Mouse (Mus musculus) urinary bladder, adult 2 months (tissue): ENCODE measurements around the gene Gpr135. TPM values are rescaled to one million over a fixed set of nuclear protein-coding genes. Genes with fewer than 3 reads are reported as not detected.
"Not testable (repeated sequence)": the region's sequence is repeated elsewhere in the genome, so short reads cannot be mapped to it uniquely, and the experiment has no call there.

Experiments
- DNase-seq: peaks from one replicate; pipeline ENCODE4 v3.0.0; 2022; ENCODE audit warnings: low spot score
- polyA plus RNA-seq: library from polyadenylated mRNA; depleted of rRNA; stranded (reverse); fragments of >200 nt; gene quantifications from 2 replicates; pipeline ENCODE4 v1.2.3, GENCODE M21; 2012; rRNA removed

Gpr135 gene
- polyA plus RNA-seq, 1 experiment = 3.4 TPM

- no peak for DNase-seq
Observed at GRCm38 (mm10) chr12:72052571-72052970, 18.4 kb downstream of the Gpr135 start.

GRCm38 (mm10) chr12:72050821-72051220 lies 20.1 kb downstream of the Gpr135 start:
- DNase-seq = no peak

- not testable (repeated sequence) for DNase-seq
Observed at GRCm38 (mm10) chr12:72050156-72050555, 20.8 kb downstream of the Gpr135 start.

- no peak for DNase-seq
Observed at GRCm38 (mm10) chr12:72047513-72047912, 23.4 kb downstream of the Gpr135 start.

GRCm38 (mm10) chr12:72041238-72041637 lies 29.7 kb downstream of the Gpr135 start:
- DNase-seq = no peak

GRCm38 (mm10) chr12:72039501-72039900 lies 31.4 kb downstream of the Gpr135 start:
- no peak for DNase-seq

GRCm38 (mm10) chr12:72038866-72039265 lies 32.1 kb downstream of the Gpr135 start:
- no peak for DNase-seq

GRCm38 (mm10) chr12:72037049-72037448 lies 33.9 kb downstream of the Gpr135 start:
- DNase-seq = no peak

- no peak for DNase-seq
Observed at GRCm38 (mm10) chr12:72036097-72036661, 34.7 kb downstream of the Gpr135 start.

- no peak for DNase-seq
Observed at GRCm38 (mm10) chr12:72031794-72032193, 39.1 kb downstream of the Gpr135 start.

GRCm38 (mm10) chr12:72031171-72031570 lies 39.8 kb downstream of the Gpr135 start:
- DNase-seq = no peak

- no peak for DNase-seq
Observed at GRCm38 (mm10) chr12:72025275-72025795, 45.6 kb downstream of the Gpr135 start.

GRCm38 (mm10) chr12:72023572-72023971 lies 47.4 kb downstream of the Gpr135 start:
- no peak for DNase-seq

- no peak for DNase-seq
Observed at GRCm38 (mm10) chr12:72022790-72023189, 48.1 kb downstream of the Gpr135 start.

- no peak for DNase-seq
Observed at GRCm38 (mm10) chr12:72021543-72021942, 49.4 kb downstream of the Gpr135 start.

- no peak for DNase-seq
Observed at GRCm38 (mm10) chr12:72020285-72020684, 50.6 kb downstream of the Gpr135 start.

Other genes starting within 250 kb of the Gpr135 start
- 17.8 and 19.4 TPM in 2 replicates for gene Daam1, start 240.0 kb downstream of the Gpr135 start, polyA plus RNA-seq
- gene L3hypdh, start 14.3 kb upstream of the Gpr135 start, polyA plus RNA-seq = 18.4 and 21.0 TPM in 2 replicates
- gene Jkamp, start 14.5 kb upstream of the Gpr135 start, polyA plus RNA-seq = 41.7 and 46.5 TPM in 2 replicates
- not detected in 2 replicates for gene Ccdc175, start 113.9 kb upstream of the Gpr135 start, polyA plus RNA-seq